12 mouse cellular contexts compared by ENCODE assay signal in the genomic region with DNA sequence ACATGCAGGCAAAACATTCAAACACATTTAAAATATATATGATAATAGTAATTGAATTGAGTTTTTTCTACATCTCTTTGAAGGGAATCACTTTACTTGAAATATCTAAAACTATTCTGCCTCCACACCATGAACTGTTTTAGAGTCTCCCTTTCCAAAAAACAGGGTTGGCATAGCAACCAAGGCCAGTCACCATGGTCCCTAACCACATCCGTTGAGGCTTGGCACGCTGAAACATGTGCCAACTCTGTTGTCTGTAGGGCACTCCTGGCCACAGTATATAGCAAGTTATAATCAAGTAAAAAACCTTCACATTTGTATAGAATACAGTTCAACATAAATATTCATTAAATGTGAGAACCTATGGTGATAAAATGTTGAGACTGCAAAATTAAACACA. TPM values are rescaled to one million over a fixed set of nuclear protein-coding genes. Genes with fewer than 3 reads are reported as not detected.
A peak's percentile ranks its signal among the peaks of the same experiment; 100 is the strongest.
DNase-seq lines count a peak whose midpoint lies in the region; ATAC-seq and TF ChIP-seq lines count a peak whose summit lies in the region.
"Had no signal": no experiment of that assay in that cellular context is flagged by ENCODE, and none has a peak within 500 bp of the region (broad histone marks: within the 10 kb centered on the region; RNA-seq: fewer than 3 reads in every experiment).

No protein-coding gene starts in this region.

- H3K36me3 ChIP-seq in forebrain, embryonic 14.5 days (ENCODE audit: control insufficient read depth, insufficient read depth, low read length), result no peaks in the 10 kb centered on the region
- H3K36me3 ChIP-seq in forebrain, embryonic 10.5 days (replicated peaks), result no peaks in the 10 kb centered on the region
- no peaks in the 10 kb centered on the region for H3K36me3 ChIP-seq in C2C12 (ENCODE audit: control insufficient read depth, insufficient read depth)
- no peaks in the 10 kb centered on the region for H3K36me3 ChIP-seq in splenic B cell, adult 2 months (ENCODE audit: control insufficient read depth, insufficient read depth, low read length, poor library complexity, severe bottlenecking)
- H3K36me3 ChIP-seq in kidney, adult 2 months (ENCODE audit: control insufficient read depth, insufficient read depth, low read length), result no peaks in the 10 kb centered on the region
- H3K36me3 ChIP-seq: embryonic facial prominence, embryonic 13.5 days had no signal

- H3K9me3 ChIP-seq in forebrain, embryonic 14.5 days (replicated peaks; ENCODE audit: control insufficient read depth, low read length), result no peaks in the 10 kb centered on the region
- H3K9me3 ChIP-seq in forebrain, embryonic 10.5 days, result no peaks in the 10 kb centered on the region
- H3K9me3 ChIP-seq: embryonic facial prominence, embryonic 13.5 days had no signal

- intact Hi-C loops in left cerebral cortex, postnatal 10 days (cut with DNase I), result no loop called here
- intact Hi-C loops in heart, postnatal 10 days (cut with DNase I), result no loop called here

- no peak overlapping the region for H3K9ac ChIP-seq in forebrain, embryonic 14.5 days (ENCODE audit: low read length)
- H3K9ac ChIP-seq: embryonic facial prominence, embryonic 13.5 days had no signal

- no peak overlapping the region for H3K4me3 ChIP-seq in forebrain, embryonic 14.5 days (ENCODE audit: low read depth, low read length)
- no peak overlapping the region for H3K4me3 ChIP-seq in forebrain, embryonic 10.5 days
- H3K4me3 ChIP-seq in C2C12 (ENCODE audit: insufficient read depth, poor library complexity, severe bottlenecking), result no peak overlapping the region
- no peak overlapping the region for H3K4me3 ChIP-seq in kidney, adult 2 months (ENCODE audit: insufficient read depth, low read depth, low read length)
- H3K4me3 ChIP-seq: embryonic facial prominence, embryonic 13.5 days had no signal

- no peak overlapping the region for H3K27ac ChIP-seq in forebrain, embryonic 14.5 days (ENCODE audit: low read depth, low read length)
- no peak overlapping the region for H3K27ac ChIP-seq in forebrain, embryonic 10.5 days
- no peak overlapping the region for H3K27ac ChIP-seq in kidney, adult 2 months (ENCODE audit: insufficient read depth, low read depth, low read length)
- H3K27ac ChIP-seq: embryonic facial prominence, embryonic 13.5 days had no signal

- no peak for TF ChIP-seq CTCF in C2C12 (IDR thresholded peaks at IDR 0.05; ENCODE audit: control insufficient read depth, insufficient read depth, insufficient read length)
- no peak for TF ChIP-seq CTCF in kidney, adult 2 months (conservative IDR thresholded peaks at IDR 0.05; ENCODE audit: insufficient read depth, insufficient read length, low read depth, low read length)

- H3K4me2 ChIP-seq in forebrain, embryonic 14.5 days (ENCODE audit: low read length), result no peak overlapping the region
- H3K4me2 ChIP-seq: embryonic facial prominence, embryonic 13.5 days had no signal

- H3K27me3 ChIP-seq in forebrain, embryonic 14.5 days (replicated peaks; ENCODE audit: control insufficient read depth, insufficient read depth, low read length), result no peaks in the 10 kb centered on the region
- H3K27me3 ChIP-seq in forebrain, embryonic 10.5 days (ENCODE audit: poor library complexity, severe bottlenecking), result no peaks in the 10 kb centered on the region
- H3K27me3 ChIP-seq in C2C12 (ENCODE audit: control insufficient read depth, insufficient read depth, insufficient read length), result no peaks in the 10 kb centered on the region
- no peaks in the 10 kb centered on the region for H3K27me3 ChIP-seq in splenic B cell, adult 2 months (ENCODE audit: control insufficient read depth, insufficient read depth, low read length, poor library complexity, severe bottlenecking)
- no peaks in the 10 kb centered on the region for H3K27me3 ChIP-seq in kidney, adult 2 months (replicated peaks; ENCODE audit: control insufficient read depth, insufficient read depth, low read length)
- H3K27me3 ChIP-seq: embryonic facial prominence, embryonic 13.5 days had no signal

- H3ac ChIP-seq in C2C12 (ENCODE audit: control insufficient read depth, insufficient read length, low read depth), result no peak overlapping the region

- TF ChIP-seq POLR2A in kidney, adult 2 months (IDR thresholded peaks at IDR 0.05; ENCODE audit: low read depth, low read length), result no peak

- H3K79me3 ChIP-seq in C2C12 (ENCODE audit: low read depth), result peaks cover 76% of the 10 kb centered on the region

- peak; percentile 12 for DNase-seq in forebrain, embryonic 14.5 days (ENCODE audit: low spot score)
- DNase-seq in forebrain, embryonic 10.5 days (ENCODE audit: extremely low spot score, low spot score), result no peak
- peak; percentile 66 for DNase-seq in splenic B cell, adult 2 months (ENCODE audit: low read depth, low spot score)
- DNase-seq in left cerebral cortex, postnatal 10 days (ENCODE audit: extremely low spot score in 1 of 2, low spot score in 2 of 2), result no peak
- DNase-seq in heart, postnatal 10 days, result no peak
- no peak for DNase-seq in kidney, adult 2 months
- DNase-seq: cerebellum, adult 11-12 months; kidney, postnatal 36 days; left cerebral cortex, postnatal 4 days had no signal

- peaks cover 96% of the 10 kb centered on the region for H3K79me2 ChIP-seq in C2C12 (ENCODE audit: control insufficient read depth, insufficient read depth)

- 59% methylated on average over 2 of the region's 2 CpGs for WGBS in forebrain, embryonic 14.5 days
- 93% methylated on average over 2 of the region's 2 CpGs for WGBS in forebrain, embryonic 10.5 days
- 69% methylated on average over 2 of the region's 2 CpGs for WGBS in kidney, adult 2 months

- no peak for ATAC-seq in forebrain, embryonic 14.5 days
- ATAC-seq in granulocyte monocyte progenitor cell, adult 5-6 weeks (replicated peaks; ENCODE audit: poor library complexity, severe bottlenecking), result peak; percentile 86

- H3K4me1 ChIP-seq in forebrain, embryonic 14.5 days (ENCODE audit: control insufficient read depth, insufficient read depth, low read length), result no peaks in the 10 kb centered on the region
- H3K4me1 ChIP-seq in forebrain, embryonic 10.5 days, result peaks cover 22% of the 10 kb centered on the region
- peaks cover 4% of the 10 kb centered on the region; the same call in 1 of the 2 replicates for H3K4me1 ChIP-seq in kidney, adult 2 months (ENCODE audit: control insufficient read depth, insufficient read depth, low read length)

TF ChIP-seq in C2C12, 6 proteins besides CTCF, POLR2A, EP300 and RAD21:
- no peak for TF ChIP-seq FOSL1 (IDR thresholded peaks at IDR 0.05; ENCODE audit: insufficient read depth, low read length, poor library complexity, severe bottlenecking)
- peak; percentile 84 for TF ChIP-seq MAX (IDR thresholded peaks at IDR 0.05)
TF ChIP-seq in C2C12: peak in this region for 1.

RNA-seq across cellular contexts. Expression of a gene that starts 12.3 kb away (rescaled TPM):
- polyA plus RNA-seq in forebrain, embryonic 14.5 days (2014; fragmentation: Nextera tagmentation; extraction: Ambion mirVana), result 4.9 and 5.8 TPM in 2 replicates
- polyA plus RNA-seq in forebrain, embryonic 10.5 days (2016; fragmentation: Nextera tagmentation; extraction: Ambion mirVana), result 11.1 and 11.9 TPM in 2 replicates
- polyA plus RNA-seq in C2C12 (2012; fragmentation: generic; extraction: Trizol), result 4.0 TPM
- total RNA-seq in granulocyte monocyte progenitor cell, adult 5-6 weeks (2014; fragmentation: Nextera tagmentation), result 6.4 and 8.6 TPM in 2 replicates
- total RNA-seq in granulocyte monocyte progenitor cell, adult 5-6 weeks (2017), result 2.2 TPM in 2 replicates
- total RNA-seq in left cerebral cortex, postnatal 10 days (2021), result 10 to 100 TPM; 22.0 to 25.1 TPM
- total RNA-seq in heart, postnatal 10 days (2021), result 10 to 100 TPM; 11.9 to 14.7 TPM
- polyA plus RNA-seq in kidney, adult 2 months (2012; rRNA removed), result 6.2 and 7.7 TPM in 2 replicates

Comparison
In these comparisons a context has a peak if more than half of its experiments do, and no peak if none do; other contexts are left out.
1. DNase-seq: peak in forebrain, embryonic 14.5 days (single experiment) and splenic B cell, adult 2 months (single experiment); none in forebrain, embryonic 10.5 days (single experiment), left cerebral cortex, postnatal 10 days (0 of 2), heart, postnatal 10 days (0 of 2) and kidney, adult 2 months (single experiment).